Mouse (Mus musculus) urinary bladder, postnatal 36 days (tissue): ENCODE results near the gene Chst15.

Source experiments
- DNase-seq, 2 experiments: peaks; one replicate each; pipeline ENCODE4 v3.0.0; 2022; ENCODE audit warnings: low spot score in 2 of 2, mixed read lengths in 1 of 2

The Chst15 gene

DNA sequence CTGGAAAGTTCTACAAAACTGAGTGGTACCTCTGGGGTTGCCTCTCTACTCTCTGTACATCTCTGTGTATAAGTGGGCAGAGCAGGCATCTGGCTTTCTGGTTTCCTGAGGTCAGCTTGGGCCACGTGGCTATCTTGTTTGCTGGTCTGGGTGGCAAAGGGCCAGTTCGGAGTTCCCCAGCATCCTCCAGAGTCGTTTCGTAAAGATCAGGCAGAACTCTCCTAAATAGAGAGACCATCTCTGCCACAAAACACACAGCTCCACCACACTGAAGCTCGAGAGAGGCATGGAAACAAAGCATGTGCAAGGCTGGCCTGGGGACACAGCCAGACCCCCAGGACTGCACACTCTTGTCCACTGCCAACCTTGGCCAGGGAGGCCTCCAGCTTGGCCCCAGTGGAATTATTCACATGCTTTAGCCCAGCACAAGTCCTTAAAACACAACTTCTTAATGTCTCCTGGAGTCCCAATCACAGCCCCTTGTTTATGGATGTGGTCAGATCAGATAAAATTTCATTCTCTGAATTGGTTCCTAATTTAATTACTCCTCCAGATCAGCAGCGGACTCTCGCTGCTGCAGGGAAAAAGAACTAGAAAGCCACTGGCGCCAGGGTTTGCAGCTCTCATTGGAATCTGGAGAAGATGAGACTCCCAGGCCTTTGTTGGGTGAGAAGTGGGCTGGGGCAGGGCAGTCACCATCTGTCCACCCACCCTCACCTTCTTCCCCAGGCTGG lies 14.4 kb downstream of the Chst15 start:
- peak in 1 of 2 experiments; percentile 35 for DNase-seq

- DNase-seq: no peak
Observed at GRCm38 (mm10) chr7:132299661-132300210, 17.3 kb downstream of the Chst15 start.

DNA sequence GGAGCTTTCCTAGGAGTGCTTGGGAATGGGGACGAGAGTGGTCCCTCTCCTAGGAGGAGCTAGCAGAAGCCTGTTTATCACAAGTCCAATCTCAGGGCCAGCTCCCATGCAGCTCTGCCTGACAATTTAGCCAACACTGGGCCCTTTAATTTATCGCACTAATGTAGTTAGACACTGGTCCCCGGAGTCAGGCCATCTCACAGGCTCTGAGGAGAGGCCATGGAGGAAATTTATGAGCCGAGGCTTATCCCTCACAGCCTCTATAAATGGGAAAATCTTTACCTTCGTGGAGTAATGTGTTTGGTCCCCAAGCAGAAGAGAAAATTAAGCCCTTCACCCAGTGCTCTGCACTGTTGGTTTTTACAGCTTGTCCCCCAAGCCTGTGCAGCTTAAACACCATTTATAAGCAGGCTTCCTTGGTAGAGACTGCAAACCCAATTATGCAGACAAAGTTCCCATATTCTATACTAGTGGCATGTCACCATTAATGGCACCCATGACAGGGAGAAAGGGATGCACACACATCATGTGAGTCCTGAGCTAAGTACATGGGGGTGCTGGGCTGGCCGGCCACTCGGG lies 18.5 kb downstream of the Chst15 start:
- no peak for DNase-seq

GRCm38 (mm10) chr7:132296661-132297443 lies 20.2 kb downstream of the Chst15 start:
- DNase-seq: no peak

GRCm38 (mm10) chr7:132296132-132296531 lies 20.9 kb downstream of the Chst15 start:
- no peak for DNase-seq

DNA sequence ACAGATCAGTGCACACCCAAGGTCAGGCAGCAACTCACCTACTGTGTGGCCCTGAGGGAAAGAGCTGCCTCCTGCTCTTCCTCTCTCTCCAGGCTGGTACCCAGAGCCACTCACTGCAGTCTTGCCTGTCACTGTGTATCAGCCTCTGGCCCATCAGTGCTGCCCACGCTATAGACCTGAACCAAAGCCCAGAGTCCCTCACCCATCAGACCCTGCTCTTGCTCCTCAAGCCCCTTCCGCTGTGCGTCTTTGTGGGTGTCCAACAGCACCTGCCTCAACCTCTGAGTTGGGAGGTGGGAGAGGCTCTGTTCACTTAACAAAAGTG lies 29.7 kb downstream of the Chst15 start:
- DNase-seq: no peak

DNA sequence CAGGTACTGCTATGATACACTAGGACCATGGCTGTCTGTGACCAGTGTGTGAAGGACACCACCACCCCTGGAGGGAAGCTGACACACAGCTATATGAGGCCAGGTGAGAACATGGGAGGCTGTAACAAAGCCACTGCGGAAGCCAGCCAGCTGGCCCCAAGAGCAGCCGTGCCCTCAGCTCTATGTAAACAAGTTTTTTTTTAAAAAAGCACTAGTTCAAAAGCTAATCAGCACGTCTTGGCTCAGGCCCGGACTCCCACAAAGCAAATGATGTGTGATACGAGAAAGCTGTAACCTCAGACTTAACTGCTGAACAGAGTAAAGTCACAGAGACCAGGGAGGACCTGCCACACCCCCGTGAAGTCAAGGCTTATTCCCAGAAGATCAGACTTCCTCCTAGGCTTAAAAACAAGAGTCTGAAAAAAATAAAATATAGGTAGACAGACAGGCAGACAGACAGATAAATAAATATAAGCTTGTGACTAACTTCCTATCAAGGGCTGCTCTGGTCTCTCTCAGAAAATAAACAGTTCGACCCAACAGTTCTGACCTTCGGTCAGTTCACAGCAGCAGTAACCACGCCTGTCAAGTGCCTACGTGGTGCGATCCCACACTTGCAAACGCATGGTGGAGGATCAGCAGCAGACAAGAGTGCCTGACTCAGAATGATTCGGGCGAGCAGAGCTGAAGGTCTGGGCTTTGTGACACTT lies 30.2 kb downstream of the Chst15 start:
- DNase-seq: peak; percentile 33 to 38

DNA sequence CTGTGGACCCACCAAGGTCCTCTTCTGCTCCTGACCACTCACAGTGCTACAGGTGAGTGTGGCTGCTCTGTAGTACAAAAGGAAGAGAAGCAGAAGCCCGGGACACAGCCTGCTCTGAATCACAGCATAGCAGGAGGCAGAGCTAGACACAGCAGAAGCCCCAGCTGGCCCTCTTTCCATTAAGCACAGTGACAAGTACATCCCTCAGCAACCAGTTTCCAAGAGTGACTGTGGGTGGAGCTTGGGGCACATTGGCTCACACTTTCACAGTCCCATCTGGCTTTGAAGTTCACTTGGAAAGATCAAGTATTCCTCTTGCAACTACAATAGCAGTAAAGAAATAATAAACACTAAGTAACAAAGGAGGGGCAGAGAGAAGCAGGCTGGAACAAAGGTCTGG lies 32.2 kb downstream of the Chst15 start:
- no peak for DNase-seq

DNA sequence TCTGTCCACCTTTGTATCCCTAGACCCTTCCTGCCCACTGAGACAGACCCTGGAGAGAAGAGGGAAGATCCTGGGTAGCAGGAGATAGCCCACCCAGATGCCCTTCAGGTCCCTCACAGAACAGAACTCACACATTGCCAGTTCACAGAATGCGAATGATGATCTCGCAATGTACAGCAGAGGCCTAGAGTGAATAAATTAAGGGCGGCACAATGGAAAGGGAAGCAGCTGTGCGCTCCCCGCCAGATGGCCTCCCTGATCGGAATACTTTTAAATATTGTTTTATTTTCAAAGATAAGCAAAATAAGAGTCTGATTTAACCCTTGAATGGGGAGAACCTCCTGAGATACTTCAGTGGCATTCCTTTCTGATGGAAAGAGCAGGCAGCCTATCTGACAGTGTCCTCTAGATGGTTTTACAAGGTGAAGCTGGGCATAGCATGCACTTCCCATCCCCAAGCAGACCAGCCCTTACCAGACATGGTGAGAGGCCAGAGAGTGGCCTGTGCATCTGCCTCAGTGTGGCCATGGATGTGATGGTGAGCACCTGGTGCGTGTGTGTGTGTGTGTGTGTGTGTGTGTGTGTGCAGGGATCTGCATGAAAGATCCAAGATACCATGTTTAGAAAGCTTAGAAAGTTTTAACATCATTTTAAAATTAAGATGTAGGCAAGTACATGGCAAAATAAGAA lies 32.8 kb downstream of the Chst15 start:
- DNase-seq: no peak

GRCm38 (mm10) chr7:132282576-132282975 lies 34.5 kb downstream of the Chst15 start:
- DNase-seq: no peak

DNA sequence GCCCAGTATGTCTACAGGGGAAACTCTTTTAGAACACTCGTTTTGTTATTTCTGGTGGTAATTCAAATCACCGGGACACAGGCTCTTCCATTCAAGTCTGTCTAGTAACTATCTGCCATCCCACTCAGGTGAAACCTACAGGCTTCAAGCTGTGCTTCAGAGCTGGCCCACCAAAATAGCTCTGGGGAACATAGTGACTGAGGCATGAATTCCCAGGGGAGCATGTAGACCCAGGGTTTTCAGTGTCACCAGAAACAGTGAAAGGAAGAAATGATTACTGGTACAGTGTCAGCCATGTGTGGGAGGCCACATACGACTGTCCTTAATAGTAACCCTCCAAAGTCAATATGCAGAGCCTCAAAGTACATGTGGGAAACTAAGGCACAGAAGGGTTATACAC lies 34.9 kb downstream of the Chst15 start:
- no peak for DNase-seq

- no peak for DNase-seq
Observed at GRCm38 (mm10) chr7:132281753-132282152, 35.3 kb downstream of the Chst15 start.

DNA sequence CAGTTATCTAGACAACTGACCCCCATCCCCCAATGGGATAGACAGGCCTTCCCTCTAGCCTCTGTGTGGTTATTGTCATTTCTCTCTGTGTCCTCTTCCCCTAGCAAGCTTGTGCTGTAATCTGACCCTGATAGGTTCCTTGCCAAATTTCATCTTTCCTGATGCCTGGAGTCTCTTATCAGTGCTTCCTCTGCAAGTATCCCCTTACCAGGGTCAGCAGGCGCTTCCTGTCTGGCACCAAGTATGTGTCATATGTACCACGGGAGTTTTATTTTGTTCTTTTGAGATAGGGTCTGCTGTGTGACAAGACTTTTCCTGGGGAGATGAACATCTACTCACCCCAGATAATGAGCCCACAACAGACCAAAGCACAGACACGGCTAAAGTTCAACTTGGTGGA lies 38.4 kb downstream of the Chst15 start:
- no peak for DNase-seq

- no peak for DNase-seq
Observed at GRCm38 (mm10) chr7:132276287-132276686, 40.7 kb downstream of the Chst15 start.

GRCm38 (mm10) chr7:132273741-132274513 lies 43.1 kb downstream of the Chst15 start:
- DNase-seq: no peak

- no peak for DNase-seq
Observed at GRCm38 (mm10) chr7:132272984-132273383, 44.0 kb downstream of the Chst15 start.

GRCm38 (mm10) chr7:132270364-132270763 lies 46.7 kb downstream of the Chst15 start:
- no peak for DNase-seq

DNA sequence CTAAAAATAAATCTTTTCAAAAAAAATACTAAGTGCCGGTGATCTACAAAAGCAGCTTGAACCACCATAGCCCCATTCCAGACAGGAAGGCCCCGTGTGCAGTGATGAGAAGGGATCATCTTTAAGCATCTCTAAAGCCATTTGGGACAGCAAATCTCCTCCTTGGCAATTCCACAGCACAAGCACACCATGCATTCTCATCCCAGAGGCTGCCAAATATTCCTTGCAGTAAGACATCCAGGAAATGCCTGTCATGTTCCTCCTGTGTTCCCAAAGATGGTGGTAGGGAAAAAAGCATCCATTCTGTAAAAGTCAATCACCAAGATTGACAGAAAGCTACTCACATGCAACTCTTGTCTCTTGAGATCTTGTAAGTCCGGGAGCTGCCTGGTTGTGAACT lies 47.4 kb downstream of the Chst15 start:
- DNase-seq: no peak

- no peak for DNase-seq
Observed at GRCm38 (mm10) chr7:132267721-132268498, 49.1 kb downstream of the Chst15 start.

DNA sequence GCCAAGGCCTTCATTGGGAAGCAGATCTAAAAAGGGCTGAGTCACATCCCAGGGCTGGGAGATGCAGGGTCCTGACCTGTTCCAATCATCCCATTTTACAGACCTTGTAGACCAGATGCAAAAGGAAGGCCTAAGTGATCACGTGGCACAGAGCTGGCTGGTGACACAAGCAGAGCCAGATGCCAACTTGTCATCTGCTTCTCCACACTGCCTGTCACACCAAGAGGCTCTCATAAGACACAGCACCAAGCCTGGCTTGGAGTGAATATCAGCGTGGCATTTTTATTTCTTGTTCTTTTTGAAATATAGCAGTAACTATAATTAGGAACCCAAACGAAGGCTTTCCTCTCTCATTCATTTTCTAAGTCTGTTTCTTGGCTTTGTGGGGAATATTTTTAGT lies 52.3 kb downstream of the Chst15 start:
- no peak for DNase-seq
